20 mouse cellular contexts compared by ENCODE assay signal in genomic region chr17:3803507-3803906, GRCm38 (mm10).
"Had no signal": no experiment of that assay in that cellular context is flagged by ENCODE, and none has a peak within 500 bp of the region (broad histone marks: within the 10 kb centered on the region; RNA-seq: fewer than 3 reads in every experiment).

No protein-coding gene starts in this region.

- H3K4me2 ChIP-seq: limb, embryonic 13.5 days; liver, embryonic 12.5 days; liver, embryonic 15.5 days; lung, embryonic 15.5 days; neural tube, embryonic 12.5 days; stomach, embryonic 15.5 days had no signal

- H3K9ac ChIP-seq: limb, embryonic 13.5 days; liver, embryonic 12.5 days; liver, embryonic 15.5 days; lung, embryonic 15.5 days; neural tube, embryonic 12.5 days; stomach, embryonic 15.5 days had no signal

- H3K4me3 ChIP-seq: limb, embryonic 10.5 days; limb, embryonic 13.5 days; liver, embryonic 12.5 days; liver, embryonic 15.5 days; lung, embryonic 15.5 days; megakaryocyte, embryonic 14.5 days; midbrain, embryonic 10.5 days; neural tube, embryonic 12.5 days; stomach, embryonic 15.5 days had no signal

- H3K9me3 ChIP-seq: limb, embryonic 10.5 days; limb, embryonic 13.5 days; liver, embryonic 12.5 days; liver, embryonic 15.5 days; lung, embryonic 15.5 days; megakaryocyte, embryonic 14.5 days; midbrain, embryonic 10.5 days; neural tube, embryonic 12.5 days; stomach, embryonic 15.5 days had no signal

- H3K27ac ChIP-seq: limb, embryonic 10.5 days; limb, embryonic 13.5 days; liver, embryonic 12.5 days; liver, embryonic 15.5 days; lung, embryonic 15.5 days; midbrain, embryonic 10.5 days; neural tube, embryonic 12.5 days; stomach, embryonic 15.5 days had no signal

- H3K36me3 ChIP-seq: limb, embryonic 10.5 days; limb, embryonic 13.5 days; liver, embryonic 12.5 days; liver, embryonic 15.5 days; lung, embryonic 15.5 days; midbrain, embryonic 10.5 days; neural tube, embryonic 12.5 days; stomach, embryonic 15.5 days had no signal

- DNase-seq: kidney, adult 9 months; kidney, postnatal 14 days; kidney, postnatal 4 days; liver; lung, adult 18-20 months; lung, postnatal 10 days; lung, postnatal 36 days; retina, postnatal 1 day; right cerebral cortex, postnatal 25 days; spleen, adult 18-20 months; thymus, postnatal 25 days had no signal

- ATAC-seq: liver, embryonic 12.5 days had no signal

- H3K4me1 ChIP-seq: limb, embryonic 10.5 days; limb, embryonic 13.5 days; liver, embryonic 12.5 days; liver, embryonic 15.5 days; lung, embryonic 15.5 days; megakaryocyte, embryonic 14.5 days; midbrain, embryonic 10.5 days; stomach, embryonic 15.5 days had no signal

- H3K27me3 ChIP-seq: limb, embryonic 13.5 days; liver, embryonic 12.5 days; liver, embryonic 15.5 days; lung, embryonic 15.5 days; megakaryocyte, embryonic 14.5 days; neural tube, embryonic 12.5 days; stomach, embryonic 15.5 days had no signal
